Mouse (Mus musculus) regulatory T cell (primary cell): ENCODE measurements around the gene Caap1.

Experiments
- in situ Hi-C: fragments of 300-600 bp; cut with MboI, MseI; formaldehyde crosslinking; loops from one replicate; pipeline ENCODE4 v1.15.1; 2025; ENCODE audit warnings: high pct_unique_total_duplicates

Gene Caap1

DNA sequence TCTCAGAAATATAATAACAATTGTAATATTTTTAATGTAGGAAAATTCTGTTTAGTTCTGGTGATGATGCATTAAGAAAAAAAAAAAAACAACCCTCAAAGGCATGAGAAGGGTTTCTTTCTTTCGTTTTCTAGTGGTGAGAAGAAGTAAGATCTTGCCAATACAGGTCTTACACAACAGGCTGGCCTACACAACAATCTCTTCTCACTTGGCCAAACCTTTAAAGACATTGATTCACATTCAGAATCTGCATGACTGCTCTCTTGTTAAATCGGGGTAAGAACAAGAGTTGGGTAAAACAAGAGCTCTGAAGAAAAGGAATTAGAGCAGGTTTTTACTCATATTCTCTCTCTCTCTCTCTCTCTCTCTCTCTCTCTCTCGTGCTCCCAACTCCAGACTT is 41.2 kb downstream of the Caap1 start:
- in situ Hi-C loops: no loop called here

DNA sequence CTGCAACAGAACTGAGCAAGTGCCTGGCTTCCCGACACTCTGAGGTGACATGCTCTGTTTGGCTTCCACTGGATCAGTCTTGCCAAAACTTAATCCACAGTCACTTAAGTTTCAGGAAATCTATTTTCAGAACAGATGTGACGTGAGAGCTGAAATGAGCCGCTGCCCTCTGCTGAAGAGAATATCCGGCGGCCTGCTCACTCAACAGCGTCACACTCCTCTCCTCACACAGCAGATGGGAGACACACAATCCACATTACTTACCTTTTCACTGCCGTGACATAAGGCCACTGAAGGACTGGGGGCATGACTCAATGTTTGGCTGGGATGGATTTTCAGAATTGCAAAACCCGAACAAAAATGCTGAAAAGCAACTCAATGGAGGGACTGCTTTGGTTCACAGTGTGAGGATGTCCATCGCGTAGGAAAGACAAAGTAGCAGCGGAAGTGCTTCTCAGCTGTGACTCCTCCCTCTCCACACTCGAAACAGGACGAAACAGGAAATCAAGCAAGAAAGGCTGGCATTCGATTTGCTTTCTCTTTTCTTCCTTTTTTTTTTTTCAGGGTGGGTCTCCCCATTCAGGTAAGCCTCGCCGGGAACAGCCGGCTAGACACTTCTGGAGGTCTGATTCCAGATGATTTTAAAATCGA is 79.7 kb downstream of the Caap1 start:
- in situ Hi-C loops: no loop called here

DNA sequence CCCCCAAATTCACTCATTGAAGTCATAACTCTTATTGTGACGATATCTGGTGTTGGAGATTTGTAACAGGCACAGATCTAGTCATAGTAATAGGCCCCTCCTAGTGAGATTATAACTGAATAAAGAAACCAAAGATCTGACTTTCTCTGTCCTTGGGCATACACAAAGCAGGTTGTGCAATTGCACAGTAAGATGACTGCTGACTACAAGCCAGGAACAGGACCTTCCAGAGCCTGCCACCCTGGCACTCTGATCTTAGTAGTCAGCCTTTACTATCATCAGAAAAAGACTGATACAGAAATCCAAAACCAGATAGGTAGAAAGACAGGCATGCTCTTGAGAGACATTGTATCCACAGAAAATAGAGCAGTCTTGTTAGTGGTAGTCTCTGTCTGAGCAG is 83.3 kb downstream of the Caap1 start:
- in situ Hi-C loops: loop anchor here (25.0 kb wide), 1 partner anchor 1289 kb away; no protein-coding TSS in a partner anchor

DNA sequence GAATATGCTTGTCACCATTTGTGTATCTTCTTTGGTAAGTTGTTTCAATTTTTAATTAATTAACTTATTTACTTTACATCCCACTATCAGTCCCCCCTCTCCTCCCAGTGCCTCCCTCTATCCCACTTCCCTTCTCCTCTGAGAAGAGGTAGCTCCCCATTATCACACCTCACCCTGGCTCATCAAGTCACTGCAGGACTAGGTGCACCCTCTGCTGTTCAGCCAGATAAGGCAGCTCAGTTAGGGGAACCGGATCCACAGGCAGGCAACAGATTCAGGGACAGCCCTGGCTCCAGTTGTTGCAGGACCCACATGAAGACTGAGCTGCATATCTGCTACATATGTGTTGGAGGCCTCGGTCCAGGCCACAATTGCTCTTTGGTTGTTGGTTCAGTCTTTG is 97.2 kb downstream of the Caap1 start:
- in situ Hi-C loops: loop anchor here (25.0 kb wide), 1 partner anchor 1303 kb away; no protein-coding TSS in a partner anchor

DNA sequence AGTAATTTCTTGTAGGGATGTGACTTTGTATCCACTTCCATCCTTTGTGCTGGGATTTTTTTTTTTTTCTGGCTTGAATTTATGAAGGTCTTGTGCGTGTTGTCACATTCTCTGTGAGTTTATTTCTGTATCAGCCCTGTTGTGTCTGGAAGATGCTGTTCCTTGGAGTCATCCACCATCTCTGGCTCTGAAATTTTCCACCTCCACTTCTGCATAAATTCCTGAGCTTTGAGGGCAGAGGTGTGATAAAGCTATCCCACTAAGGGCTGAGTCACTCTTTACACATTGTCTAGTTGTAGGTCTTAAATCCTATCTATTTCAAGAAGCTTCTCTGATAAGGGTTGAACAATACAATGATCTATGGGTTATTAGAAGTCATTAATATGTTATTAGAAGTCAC is 101.7 kb downstream of the Caap1 start:
- in situ Hi-C loops: loop anchor here (25.0 kb wide), 1 partner anchor 1307 kb away; no protein-coding TSS in a partner anchor
